1 mouse cellular context compared by ENCODE assay signal in the genomic region with DNA sequence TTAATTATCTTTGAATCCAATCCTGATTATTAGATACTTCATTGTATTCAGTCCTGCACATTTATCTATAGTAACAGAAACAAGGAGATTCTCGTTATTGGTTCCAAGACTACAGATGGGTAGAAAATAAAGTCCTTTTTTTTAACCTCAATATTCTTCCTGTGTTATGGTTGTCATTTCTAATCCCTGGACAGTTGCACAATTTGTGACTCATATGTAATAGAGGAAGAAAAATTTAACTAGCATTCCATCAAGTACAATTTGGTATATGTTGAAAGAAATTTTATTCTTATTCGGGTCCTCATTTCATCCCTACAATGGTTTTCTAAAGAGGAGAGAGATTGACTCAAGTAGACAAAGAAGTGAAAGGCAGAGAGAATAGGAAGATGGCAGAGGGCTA.
TF ChIP-seq lines count a peak whose summit lies in the region.

No protein-coding gene starts in this region.

TF ChIP-seq in C2C12, 6 proteins besides CTCF, POLR2A, EP300 and RAD21:
- TF ChIP-seq CEBPB (IDR thresholded peaks at IDR 0.05; ENCODE audit: low read depth): peak; percentile 48
